Mouse (Mus musculus): Measurements from ENCODE around the gene Ccnd1.
A peak's percentile ranks its signal among the peaks of the same experiment; 100 is the strongest.

Ccnd1 gene

GRCm38 (mm10) chr7:144939344-144940002 lies at the start of gene Ccnd1:
TSS of gene Ccnd1 (minus strand) at chr7:144939925.
- DNase-seq (ENCODE audit: low read depth) = peak; percentile 95

DNA sequence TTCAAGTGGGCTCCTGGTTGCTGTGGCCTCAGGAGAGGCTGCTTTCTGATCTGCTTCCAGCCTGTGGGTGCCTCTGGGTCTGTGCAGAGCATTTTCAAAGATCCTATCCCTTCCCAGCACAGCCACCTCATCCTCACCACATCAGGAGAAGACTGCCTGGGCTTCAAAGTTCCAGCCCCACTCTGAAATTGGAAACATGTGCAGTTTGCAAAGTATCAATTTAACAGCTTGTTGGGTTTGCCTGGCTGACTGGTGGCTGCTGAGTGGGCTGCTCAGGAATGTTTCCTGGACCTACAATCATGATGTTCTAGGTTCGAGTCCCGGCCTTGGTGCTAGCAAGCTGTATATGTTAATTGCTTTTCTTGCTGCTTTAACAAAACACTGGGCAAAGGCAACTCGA lies 49.1 kb upstream of the Ccnd1 start:
- no peak for DNase-seq (ENCODE audit: low read depth)

- DNase-seq (ENCODE audit: low read depth) = no peak
These were observed 45.4 kb upstream of the Ccnd1 start for GRCm38 (mm10) chr7:144985100-144985499.

- no peak for DNase-seq (ENCODE audit: low read depth)
These were observed 42.8 kb upstream of the Ccnd1 start for GRCm38 (mm10) chr7:144982358-144983110.

DNA sequence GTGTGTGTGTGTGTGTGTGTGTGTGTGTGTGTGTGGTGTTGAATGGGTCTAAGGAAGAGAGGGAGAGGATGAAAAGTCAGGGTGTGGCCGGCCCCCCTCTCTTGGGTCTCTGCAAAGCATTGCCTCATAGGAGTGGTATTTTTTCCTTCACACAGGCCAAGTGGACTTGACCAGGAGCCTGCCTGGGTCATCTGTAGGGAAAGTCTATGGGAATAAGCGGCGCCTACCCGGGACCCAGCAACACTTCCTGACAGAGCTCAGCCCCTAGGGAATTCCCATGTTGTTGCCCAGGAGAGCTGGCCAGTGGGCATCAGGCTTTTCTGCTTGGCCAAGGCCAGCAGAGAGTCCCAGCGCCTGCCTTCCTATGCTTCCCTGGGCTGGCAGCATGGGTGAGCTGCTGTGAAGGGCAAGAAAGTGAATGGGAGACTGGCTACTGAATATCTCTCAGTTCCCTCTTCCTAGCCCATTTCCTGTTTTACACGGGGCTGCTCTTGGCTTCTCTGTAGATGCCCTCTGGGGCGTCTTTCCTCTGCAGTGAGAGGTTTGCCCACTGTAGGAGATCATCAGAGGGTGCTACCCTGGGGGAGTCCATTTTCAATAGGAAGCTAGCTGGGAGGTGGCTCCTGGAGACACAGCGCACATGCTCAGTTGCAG lies 41.8 kb upstream of the Ccnd1 start:
- no peak for DNase-seq (ENCODE audit: low read depth)

GRCm38 (mm10) chr7:144979814-144980213 lies 40.1 kb upstream of the Ccnd1 start:
- no peak for DNase-seq (ENCODE audit: low read depth)

- no peak for DNase-seq (ENCODE audit: low read depth)
These were observed 37.4 kb upstream of the Ccnd1 start for GRCm38 (mm10) chr7:144977121-144977520.

- DNase-seq (ENCODE audit: low read depth) = no peak
These were observed 33.7 kb upstream of the Ccnd1 start for GRCm38 (mm10) chr7:144973461-144973860.

DNA sequence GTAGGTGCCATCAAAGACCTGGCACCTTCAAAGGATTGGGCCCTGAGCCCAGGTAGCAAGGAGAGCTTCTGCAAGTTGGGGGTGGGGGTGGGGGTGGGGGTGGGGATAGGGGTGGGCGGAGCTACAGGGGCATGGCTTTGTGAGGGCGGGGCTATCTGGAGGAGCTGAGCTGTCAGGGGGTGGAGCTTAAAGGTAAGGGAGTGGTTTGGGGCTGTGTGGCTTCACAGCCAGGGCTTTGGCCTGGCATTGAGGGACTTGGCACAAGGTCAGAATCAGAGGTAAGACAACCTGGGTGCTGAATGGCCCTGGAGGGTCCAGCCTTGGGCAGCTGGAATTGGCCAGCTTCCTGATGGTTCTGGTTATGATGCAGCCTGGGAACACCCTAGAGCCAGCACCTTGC lies 32.0 kb upstream of the Ccnd1 start:
- no peak for DNase-seq (ENCODE audit: low read depth)

GRCm38 (mm10) chr7:144970997-144971768 lies 31.5 kb upstream of the Ccnd1 start:
- peak; percentile 59 for DNase-seq (ENCODE audit: low read depth)

GRCm38 (mm10) chr7:144965893-144966292 lies 26.2 kb upstream of the Ccnd1 start:
- DNase-seq (ENCODE audit: low read depth) = no peak

- DNase-seq (ENCODE audit: low read depth) = no peak
These were observed 24.6 kb upstream of the Ccnd1 start for GRCm38 (mm10) chr7:144964316-144964715.

DNA sequence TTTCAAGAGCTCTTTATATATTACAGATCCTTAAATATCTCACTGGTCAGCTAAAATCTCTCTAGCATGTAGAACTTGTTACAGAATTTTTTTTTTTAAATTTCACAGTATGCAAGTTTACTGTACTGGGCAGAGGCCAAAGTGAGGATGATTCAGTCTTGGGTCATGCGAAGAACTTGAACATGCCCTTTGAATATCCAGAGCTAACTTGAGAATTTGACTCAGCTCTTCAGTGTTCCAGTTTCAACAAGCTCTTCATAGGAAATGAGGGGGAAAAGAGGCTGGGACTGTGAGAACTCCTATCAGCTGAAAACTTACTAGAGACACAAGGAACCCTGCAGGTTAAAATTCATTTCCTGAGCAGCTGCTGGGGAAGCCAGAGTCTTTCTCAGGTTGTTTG lies 24.2 kb upstream of the Ccnd1 start:
- no peak for DNase-seq (ENCODE audit: low read depth)

DNA sequence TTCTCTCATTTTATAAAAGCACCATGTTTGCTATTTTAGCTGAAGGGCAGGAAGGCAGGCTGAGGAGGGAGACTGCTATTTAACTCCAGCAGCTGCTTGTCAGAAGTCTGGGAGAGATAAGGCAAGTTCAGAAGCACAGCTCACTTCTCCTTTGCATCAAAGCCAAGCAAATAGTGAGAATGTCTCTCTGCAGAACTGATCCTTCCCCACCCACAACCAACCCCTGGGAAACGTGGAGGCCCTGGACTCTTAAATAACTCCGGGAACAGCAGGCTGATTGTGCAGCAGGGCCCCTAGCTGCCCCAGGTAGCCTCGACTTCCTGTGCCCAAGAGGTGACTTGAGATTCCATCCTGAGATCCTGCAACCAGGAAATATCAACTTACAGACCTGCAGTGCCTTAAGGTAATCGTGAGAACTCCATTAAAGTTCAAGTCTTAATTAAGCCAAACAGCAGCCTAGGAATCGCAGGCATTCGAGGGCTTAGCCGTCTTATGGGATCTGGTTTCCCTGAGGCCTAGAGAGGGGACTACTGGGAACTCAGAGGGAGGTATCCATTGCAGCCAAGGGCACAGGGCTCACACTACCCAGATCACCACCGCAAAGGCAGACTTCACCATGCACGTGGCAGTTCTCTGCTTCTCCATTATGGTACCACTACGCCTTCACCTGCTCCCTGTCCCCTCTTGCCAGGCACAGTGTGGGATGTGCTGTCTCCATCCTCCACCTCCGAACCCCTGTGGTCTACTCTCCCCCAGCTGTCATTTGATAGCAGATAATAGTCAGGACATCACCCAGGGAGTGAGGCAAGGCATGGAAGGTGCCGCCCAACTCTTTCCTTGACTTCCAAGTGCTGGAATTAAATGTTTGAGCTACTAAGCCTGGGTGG lies 19.0 kb upstream of the Ccnd1 start:
- DNase-seq (ENCODE audit: low read depth) = no peak

DNA sequence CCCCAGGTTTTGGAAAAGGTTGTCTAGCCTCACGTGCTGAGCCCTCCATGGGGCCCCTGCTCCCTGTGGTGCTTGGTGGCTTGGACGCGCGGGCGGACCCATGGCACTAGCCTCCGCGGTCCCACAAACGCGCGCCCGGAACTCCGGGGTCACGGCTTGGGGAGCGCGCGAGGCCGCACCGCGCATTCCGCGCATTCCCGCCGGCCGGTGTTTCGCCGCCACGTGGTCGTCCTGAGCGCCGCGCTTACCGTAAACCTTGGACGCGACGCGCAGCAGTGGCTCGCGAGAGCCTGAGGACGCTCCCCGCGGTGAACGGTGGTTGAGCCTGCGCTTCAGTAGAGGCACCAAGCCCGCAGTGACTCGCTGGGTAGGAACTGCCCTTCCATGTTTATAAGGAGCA lies 3.5 kb upstream of the Ccnd1 start:
- peak; percentile 92 for DNase-seq (ENCODE audit: low read depth)

DNA sequence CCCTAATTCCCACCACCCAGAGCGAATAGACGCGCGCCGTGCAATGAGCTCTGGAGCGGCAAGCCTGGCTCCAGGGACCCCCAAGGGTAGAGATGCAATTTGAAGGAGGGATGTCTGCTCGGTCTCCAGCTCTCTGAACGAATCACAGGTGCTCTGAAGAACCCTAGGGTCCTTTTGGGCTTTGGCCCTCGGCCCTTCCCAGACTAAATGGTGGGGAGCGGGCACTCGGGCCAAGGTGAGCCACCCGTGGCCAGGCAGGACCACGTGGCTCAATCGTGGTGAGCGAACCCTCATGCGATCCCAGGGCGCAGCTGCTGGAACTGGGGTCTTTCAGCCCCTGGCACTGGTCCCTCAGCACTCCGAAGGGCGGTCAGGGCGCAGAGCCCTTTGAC lies 3.0 kb upstream of the Ccnd1 start:
- no peak for DNase-seq (ENCODE audit: low read depth)

DNA sequence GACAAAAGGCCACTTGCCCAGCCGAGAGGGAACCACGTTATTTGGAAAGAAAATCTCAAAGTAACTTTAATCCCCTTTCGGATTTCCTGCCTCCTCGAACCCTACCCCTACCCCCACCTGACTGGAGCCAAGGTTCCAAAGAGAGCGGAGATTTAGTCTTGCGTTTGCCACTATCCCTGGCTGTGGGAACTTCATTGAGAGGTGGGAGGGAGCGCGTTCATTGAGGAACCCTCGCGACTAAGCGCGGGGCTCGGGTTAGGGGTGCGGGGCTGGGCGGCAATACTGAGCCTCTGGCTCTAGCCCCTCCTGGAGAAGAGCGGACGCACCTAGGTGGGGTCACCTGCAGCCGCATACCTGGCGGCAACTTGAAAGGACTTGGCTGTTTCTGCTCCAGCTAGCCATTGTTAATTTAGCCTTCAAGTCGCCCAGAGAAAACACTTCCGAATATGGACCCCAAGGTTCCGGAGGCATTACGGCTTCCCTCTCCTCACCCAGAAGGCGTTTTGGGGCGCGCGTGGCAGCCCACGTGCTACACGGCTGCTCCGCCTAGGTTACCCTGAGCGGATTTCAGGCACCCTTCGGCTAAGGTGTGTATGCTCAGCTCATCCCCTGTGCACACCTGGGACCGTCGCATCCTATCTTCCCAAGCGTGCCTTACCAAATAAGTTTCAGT lies 2.5 kb upstream of the Ccnd1 start:
- DNase-seq (ENCODE audit: low read depth) = peak; percentile 81

DNA sequence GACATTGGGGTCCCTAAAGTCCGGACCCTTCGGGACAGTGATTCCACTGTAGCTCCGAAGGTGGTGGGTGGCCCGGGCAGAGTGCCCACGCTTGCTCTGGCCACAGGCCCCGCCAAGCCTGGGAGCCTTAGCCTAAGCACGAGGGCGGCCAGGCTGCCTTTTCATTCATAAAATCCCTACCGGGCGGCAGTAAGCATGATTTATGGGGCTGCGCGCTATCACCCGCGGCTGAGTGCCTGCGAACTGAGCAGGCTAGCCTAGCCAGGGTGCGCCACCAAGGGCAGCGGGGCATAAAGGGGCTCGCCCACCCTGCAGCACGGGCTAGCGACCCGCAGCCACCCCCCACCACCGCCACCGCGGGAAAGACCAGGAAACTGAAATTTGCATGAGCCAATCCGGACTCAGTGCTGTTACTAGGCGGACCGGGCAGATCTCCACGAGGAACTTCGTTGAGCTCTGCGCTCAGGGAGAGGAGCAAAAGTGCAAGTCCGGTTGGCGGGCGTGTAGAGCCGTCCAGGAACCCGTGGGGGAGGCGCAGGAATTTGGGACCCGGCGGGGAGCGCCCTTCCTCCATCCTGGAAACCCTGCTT lies 1.6 kb upstream of the Ccnd1 start:
- DNase-seq (ENCODE audit: low read depth) = peak; percentile 98

DNA sequence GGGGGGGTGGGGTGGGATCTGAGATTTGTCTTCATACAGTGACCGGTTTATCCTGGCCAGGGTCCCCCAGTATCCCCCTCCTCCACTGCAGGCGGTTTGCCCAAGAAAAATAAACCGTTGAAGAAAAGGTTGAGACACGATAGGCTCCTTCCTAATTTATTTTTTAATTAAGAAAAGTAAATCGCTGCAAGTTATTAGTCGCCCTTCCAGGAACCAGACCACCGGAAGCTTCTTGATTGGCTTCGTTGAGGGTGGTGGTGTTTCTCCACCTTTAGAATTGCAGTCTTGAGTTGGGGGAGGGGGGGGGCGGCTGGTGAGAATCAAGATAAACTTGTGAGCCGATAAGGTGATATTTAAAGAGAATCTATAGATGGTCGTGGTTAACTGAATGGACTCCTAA lies 860 bp upstream of the Ccnd1 start:
- DNase-seq (ENCODE audit: low read depth) = peak; percentile 74

DNA sequence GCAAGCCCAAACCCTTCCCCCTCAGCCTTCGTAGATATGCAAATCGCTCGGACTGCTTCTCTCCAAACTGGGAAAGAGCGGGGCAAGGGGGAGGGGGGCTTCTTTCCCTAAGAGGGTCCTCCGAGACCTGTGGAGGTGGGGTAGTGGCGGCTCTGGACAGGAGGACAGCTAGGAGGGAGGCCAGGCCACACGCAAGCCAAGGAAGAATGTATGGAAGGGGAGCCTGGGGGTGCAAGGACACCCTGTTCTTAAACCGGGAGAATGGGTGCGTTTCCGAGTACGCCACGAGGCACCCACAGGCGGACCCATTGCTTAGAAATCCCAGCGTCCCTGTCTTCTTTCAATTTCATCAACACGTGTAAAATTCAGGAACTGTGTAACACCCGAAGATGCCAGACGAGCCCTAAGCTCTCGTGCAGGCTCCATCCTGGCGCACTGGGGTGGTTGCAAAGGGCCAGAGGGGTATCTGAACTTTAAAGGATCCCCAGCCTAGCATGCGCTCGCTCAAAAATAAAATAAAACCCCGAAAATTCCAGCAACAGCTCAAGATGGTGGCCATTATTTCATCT lies 362 bp upstream of the Ccnd1 start:
- DNase-seq (ENCODE audit: low read depth) = peak; percentile 86

All from 416B (cell line).